Mouse (Mus musculus) neural tube, embryonic 10.5 days (tissue): Measurements from ENCODE around the gene Fry.
"Not testable (repeated sequence)": the region's sequence is repeated elsewhere in the genome, so short reads cannot be mapped to it uniquely, and the experiment has no call there.

Experiments used
- DNase-seq: peaks from one replicate; pipeline ENCODE4 v3.0.0-alpha.2; 2017; ENCODE audit warnings: low spot score; ENCODE audit errors: extremely low spot score

Gene Fry

GRCm38 (mm10) chr5:150451281-150452003 lies 333.0 kb downstream of the Fry start:
- no peak for DNase-seq

GRCm38 (mm10) chr5:150452004-150452626 lies 333.7 kb downstream of the Fry start:
- no peak for DNase-seq

- DNase-seq, result no peak
Measured at GRCm38 (mm10) chr5:150452671-150453070, 334.2 kb downstream of the Fry start.

GRCm38 (mm10) chr5:150453490-150453889 lies 335.0 kb downstream of the Fry start:
- DNase-seq, result no peak

GRCm38 (mm10) chr5:150457165-150457903 lies 338.9 kb downstream of the Fry start:
- no peak for DNase-seq

- DNase-seq, result no peak
Measured at GRCm38 (mm10) chr5:150457904-150458739, 339.7 kb downstream of the Fry start.

- no peak for DNase-seq
Measured at GRCm38 (mm10) chr5:150459801-150460200, 341.4 kb downstream of the Fry start.

GRCm38 (mm10) chr5:150464721-150465120 lies 346.3 kb downstream of the Fry start:
- no peak for DNase-seq

GRCm38 (mm10) chr5:150465218-150465617 lies 346.8 kb downstream of the Fry start:
- DNase-seq, result no peak

GRCm38 (mm10) chr5:150466132-150466531 lies 347.7 kb downstream of the Fry start:
- DNase-seq, result no peak

- no peak for DNase-seq
Measured at GRCm38 (mm10) chr5:150468431-150468830, 350.0 kb downstream of the Fry start.

GRCm38 (mm10) chr5:150477364-150477763 lies 358.9 kb downstream of the Fry start:
- no peak for DNase-seq

- DNase-seq, result no peak
Measured at GRCm38 (mm10) chr5:150478612-150479011, 360.2 kb downstream of the Fry start.

- no peak for DNase-seq
Measured at GRCm38 (mm10) chr5:150485198-150485597, 366.8 kb downstream of the Fry start.

GRCm38 (mm10) chr5:150490285-150490684 lies 371.8 kb downstream of the Fry start:
- no peak for DNase-seq

- no peak for DNase-seq
Measured at GRCm38 (mm10) chr5:150490821-150491220, 372.4 kb downstream of the Fry start.

GRCm38 (mm10) chr5:150491573-150492173 lies 373.2 kb downstream of the Fry start:
- not testable (repeated sequence) for DNase-seq

GRCm38 (mm10) chr5:150495792-150496191 lies 377.3 kb downstream of the Fry start:
- DNase-seq, result no peak

- no peak for DNase-seq
Measured at GRCm38 (mm10) chr5:150510451-150511225, 392.2 kb downstream of the Fry start.

- no peak for DNase-seq
Measured at GRCm38 (mm10) chr5:150513264-150513663, 394.8 kb downstream of the Fry start.
